Mouse (Mus musculus) ES-Bruce4 (cell line): ENCODE measurements around the gene Fgf18. TPM values are rescaled to one million over a fixed set of nuclear protein-coding genes. Genes with fewer than 3 reads are reported as not detected.

Experiments
- H3K27ac ChIP-seq: 2 replicates; pipeline ENCODE4 v1.5.1; 2012; ENCODE audit warnings: low read length, inconsistent platforms; ENCODE audit not compliant: insufficient read depth
- H3K27me3 ChIP-seq: 2 replicates; pipeline ENCODE4 v1.6.1; 2012; ENCODE audit warnings: mild to moderate bottlenecking, low read length, inconsistent platforms; ENCODE audit not compliant: control insufficient read depth, poor library complexity, insufficient read depth, severe bottlenecking
- H3K36me3 ChIP-seq: 2 replicates; pipeline ENCODE4 v1.6.1; 2012; ENCODE audit warnings: inconsistent platforms, mild to moderate bottlenecking, low read length, moderate library complexity; ENCODE audit not compliant: control insufficient read depth, poor library complexity, insufficient read depth, severe bottlenecking
- H3K4me1 ChIP-seq: one replicate; pipeline ENCODE4 v1.8.1; 2011; ENCODE audit warnings: low read length; ENCODE audit not compliant: control insufficient read depth, insufficient read depth
- H3K4me3 ChIP-seq: 2 replicates; pipeline ENCODE4 v1.5.1; 2011; ENCODE audit warnings: low read depth, mild to moderate bottlenecking, low read length
- H3K9ac ChIP-seq: 2 replicates; pipeline ENCODE4 v1.6.1; 2012; ENCODE audit warnings: low read depth, mild to moderate bottlenecking, inconsistent platforms; ENCODE audit not compliant: poor library complexity, severe bottlenecking
- H3K9me3 ChIP-seq: replicated peaks from 2 replicates; pipeline ENCODE4 v1.6.1; 2012; ENCODE audit warnings: mild to moderate bottlenecking, low read length, inconsistent platforms; ENCODE audit not compliant: control insufficient read depth, poor library complexity, insufficient read depth, severe bottlenecking
- CTCF ChIP-seq: IDR thresholded peaks from one replicate; pipeline ENCODE4 v1.8.1; 2011; ENCODE audit warnings: low read depth, low read length
- EP300 ChIP-seq: IDR thresholded peaks from 2 replicates; pipeline ENCODE4 v1.6.1; 2011; ENCODE audit warnings: low read depth, low read length; ENCODE audit not compliant: insufficient read depth
- POLR2A ChIP-seq: IDR thresholded peaks from one replicate; pipeline ENCODE4 v1.8.1; 2011; ENCODE audit warnings: low read length; ENCODE audit not compliant: insufficient read depth
- polyA plus RNA-seq: library from polyadenylated mRNA; stranded (reverse); fragments of >200 nt; gene quantifications from 2 replicates; pipeline ENCODE4 v1.2.4, GENCODE M21; 2011; ENCODE audit warnings: low read depth; ENCODE audit not compliant: missing spikeins, insufficient read depth, insufficient read length

Fgf18 gene
- polyA plus RNA-seq, 1 experiment = 0.82 TPM

DNA sequence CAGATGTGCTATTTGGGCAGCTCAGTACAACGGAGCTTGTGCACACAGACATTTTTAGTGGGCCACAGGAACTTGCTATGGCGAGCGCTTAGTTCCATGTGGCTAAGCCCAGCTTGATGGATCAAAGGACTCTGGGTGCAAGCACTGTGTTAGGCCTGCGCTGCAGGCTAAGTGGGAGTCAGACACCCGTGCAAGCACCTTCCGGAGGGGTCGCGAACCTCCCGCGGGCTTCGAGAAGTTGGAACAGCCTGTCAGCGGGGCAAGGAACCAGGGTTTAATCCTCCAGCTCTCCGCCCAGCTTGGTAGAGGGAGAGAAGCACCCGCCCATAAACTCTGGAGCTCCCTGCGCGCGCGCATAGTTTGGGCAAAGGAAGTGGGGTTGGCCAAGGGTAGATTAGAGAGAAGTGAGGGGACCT lies 33.5 kb upstream of the Fgf18 start:
- H3K27me3 ChIP-seq = 0 out of 2 replicates have a peak, but pooled peaks cover 2% of the 10 kb centered on the region
- no peaks in the 10 kb centered on the region for H3K4me1 ChIP-seq
- H3K27ac ChIP-seq = no peak overlapping the region
- H3K36me3 ChIP-seq = no peaks in the 10 kb centered on the region
- H3K9ac ChIP-seq = peak overlapping the region; percentile 57
- TF ChIP-seq CTCF (no peak), POLR2A (no peak), EP300 (no peak)
- no peaks in the 10 kb centered on the region for H3K9me3 ChIP-seq
- H3K4me3 ChIP-seq = peak overlapping the region; percentile 38

DNA sequence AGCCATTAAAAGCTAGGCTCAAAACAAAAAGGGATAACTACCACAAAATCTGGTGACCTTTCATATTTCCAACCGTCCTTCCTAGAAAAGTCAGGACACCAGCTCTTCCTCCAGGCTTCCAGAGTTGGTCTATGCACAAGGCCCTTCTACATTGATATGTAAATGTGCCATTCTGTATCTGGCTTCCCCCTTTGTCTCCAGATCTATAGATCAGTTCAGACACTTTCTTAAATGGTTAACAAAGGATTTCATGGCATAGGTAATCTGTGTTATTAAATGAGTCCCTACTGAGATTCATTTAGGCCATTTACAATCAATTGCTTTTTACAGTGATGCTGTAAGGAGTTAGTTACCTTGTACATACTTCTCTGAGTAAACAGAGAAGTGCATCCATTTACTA lies 32.6 kb upstream of the Fgf18 start:
- no peak overlapping the region for H3K9ac ChIP-seq
- no peaks in the 10 kb centered on the region for H3K9me3 ChIP-seq
- no peaks in the 10 kb centered on the region for H3K36me3 ChIP-seq
- no peak overlapping the region for H3K4me3 ChIP-seq
- TF ChIP-seq CTCF = no peak
- TF ChIP-seq EP300 = no peak
- no peak for TF ChIP-seq POLR2A
- 0 out of 2 replicates have a peak, but pooled peaks cover 3% of the 10 kb centered on the region for H3K27me3 ChIP-seq
- no peak overlapping the region for H3K27ac ChIP-seq
- no peaks in the 10 kb centered on the region for H3K4me1 ChIP-seq

DNA sequence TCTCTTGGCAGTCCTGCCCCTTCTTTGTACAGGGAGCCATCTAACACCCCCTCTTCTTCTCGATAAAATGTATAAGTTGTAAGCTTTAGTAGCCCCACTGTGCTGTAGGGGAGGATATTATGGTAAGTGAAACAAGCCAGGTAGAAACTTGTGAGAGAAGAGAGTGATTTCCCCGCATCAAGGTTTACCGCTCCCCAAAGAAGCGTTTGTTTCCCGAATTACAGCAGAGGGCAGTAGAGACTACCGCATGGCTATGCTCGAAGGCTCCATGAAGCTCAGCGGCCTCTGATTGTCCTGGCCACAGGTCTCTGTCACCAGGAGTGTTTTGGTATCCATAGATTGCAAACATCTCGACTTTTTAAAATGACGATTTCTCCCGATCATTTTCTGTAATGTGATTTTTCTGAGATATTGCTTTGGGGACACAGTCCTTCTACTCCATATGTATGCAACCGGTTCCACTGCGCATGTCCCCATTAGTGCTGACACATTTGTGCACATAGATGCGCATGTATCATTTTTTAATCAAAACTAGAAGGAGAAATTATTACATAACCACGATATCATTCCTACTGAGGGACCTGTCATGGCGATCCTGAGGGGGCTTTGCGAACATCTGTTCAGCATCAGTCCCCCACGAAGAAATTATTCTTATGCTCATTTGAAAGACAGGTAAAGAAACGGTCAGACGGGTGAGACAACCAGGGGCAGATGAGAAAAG lies 29.5 kb upstream of the Fgf18 start:
- no peaks in the 10 kb centered on the region for H3K36me3 ChIP-seq
- H3K27me3 ChIP-seq = 0 out of 2 replicates have a peak, but pooled peaks cover 3% of the 10 kb centered on the region
- no peaks in the 10 kb centered on the region for H3K4me1 ChIP-seq
- no peak overlapping the region for H3K4me3 ChIP-seq
- no peaks in the 10 kb centered on the region for H3K9me3 ChIP-seq
- no peak overlapping the region for H3K27ac ChIP-seq
- TF ChIP-seq POLR2A (no peak), CTCF (peak; percentile 75)
- H3K9ac ChIP-seq = no peak overlapping the region

DNA sequence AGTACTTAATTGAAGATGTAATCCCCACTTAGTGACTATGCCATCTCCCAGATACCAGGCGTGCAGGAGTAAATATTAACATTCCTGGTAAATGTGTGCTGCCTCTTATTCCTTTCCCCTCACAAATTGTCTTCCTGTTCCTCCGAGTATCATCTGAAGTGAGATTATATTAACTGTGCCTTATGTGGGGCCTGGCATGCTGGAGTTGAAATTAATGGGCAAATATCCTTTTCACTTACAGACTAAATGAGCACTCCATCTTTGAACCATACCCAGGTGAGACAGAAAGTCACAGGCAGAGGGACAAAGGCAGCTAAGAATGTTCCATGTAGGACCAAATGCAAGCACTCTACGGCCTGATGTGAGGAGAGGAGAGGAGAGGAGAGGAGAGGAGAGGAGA lies 28.6 kb upstream of the Fgf18 start:
- Histone ChIP-seq H3K36me3 (no peaks in the 10 kb centered on the region), H3K9me3 (no peaks in the 10 kb centered on the region), H3K4me3 (no peak overlapping the region), H3K27ac (no peak overlapping the region), H3K4me1 (no peaks in the 10 kb centered on the region), H3K9ac (no peak overlapping the region), H3K27me3 (0 out of 2 replicates have a peak, but pooled peaks cover 3% of the 10 kb centered on the region)
- TF ChIP-seq CTCF (no peak), EP300 (no peak), POLR2A (no peak)

DNA sequence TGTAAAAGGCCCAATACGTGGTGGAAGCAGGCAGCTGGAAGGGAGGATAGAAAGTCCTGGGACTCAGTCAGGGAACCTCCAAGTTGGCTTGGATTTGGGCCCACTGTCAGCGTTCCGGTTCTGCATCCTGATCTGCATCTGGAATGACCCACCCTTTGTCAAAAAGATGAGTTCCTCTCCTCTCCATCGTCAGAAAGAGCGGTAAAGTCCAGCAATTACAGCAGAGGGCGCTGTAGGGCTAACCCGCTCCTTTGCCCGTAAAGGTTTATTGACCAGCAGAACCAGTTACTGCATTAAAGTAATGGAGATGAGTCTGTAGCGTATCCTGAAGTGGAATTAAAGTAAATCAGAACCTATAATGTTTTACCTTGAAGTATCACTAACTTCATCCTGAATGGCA lies 23.3 kb upstream of the Fgf18 start:
- no peaks in the 10 kb centered on the region; the same call in 1 of the 2 replicates for H3K27me3 ChIP-seq
- no peaks in the 10 kb centered on the region for H3K4me1 ChIP-seq
- H3K4me3 ChIP-seq = no peak overlapping the region
- H3K9me3 ChIP-seq = no peaks in the 10 kb centered on the region
- no peak overlapping the region for H3K27ac ChIP-seq
- TF ChIP-seq POLR2A (no peak), CTCF (peak; percentile 65), EP300 (no peak)
- no peaks in the 10 kb centered on the region for H3K36me3 ChIP-seq
- no peak overlapping the region for H3K9ac ChIP-seq

DNA sequence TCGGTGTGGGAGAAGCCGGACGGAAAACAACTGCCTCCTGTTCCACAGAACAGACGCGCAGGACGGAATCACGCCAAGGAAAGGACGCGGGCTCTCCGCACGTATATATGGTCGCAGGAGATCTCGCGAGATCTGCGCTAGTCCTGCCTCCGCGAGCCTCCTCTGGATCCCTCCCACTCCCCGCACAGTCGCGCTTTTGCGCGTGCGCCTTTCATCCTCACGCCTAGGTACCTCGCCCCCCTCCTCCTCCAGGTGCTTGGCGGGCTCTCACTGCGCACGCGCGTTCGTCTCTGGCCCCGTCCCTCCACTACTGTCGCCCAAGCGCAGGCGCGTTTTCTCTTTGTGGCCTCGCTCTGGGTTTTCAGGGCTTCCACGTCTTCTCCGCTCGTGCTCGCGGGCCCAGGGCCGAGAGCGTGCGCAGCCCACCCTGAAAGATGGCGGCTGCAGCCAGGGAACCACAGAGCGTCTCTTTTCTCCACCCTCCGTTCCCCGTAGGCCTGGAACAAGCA lies 15.9 kb upstream of the Fgf18 start, which contains the start of gene Npm1:
TSS of gene Npm1 (minus strand) at position 209 of the 509 bp plus-strand sequence.
- peak; percentile 99 for TF ChIP-seq POLR2A
- TF ChIP-seq CTCF = no peak
- TF ChIP-seq EP300 = 0 out of 2 replicates have a peak, but pooled peaks have one; percentile 22

More for the DNA sequence above, 15.9 kb upstream of the Fgf18 start, which contains the start of gene Npm1:
- Histone ChIP-seq H3K27ac (peak within 1 kb of the TSS; percentile 71), H3K9me3 (no peaks in the 10 kb centered on the region), H3K4me3 (peak within 1 kb of the TSS; percentile 88), H3K9ac (peak within 1 kb of the TSS; percentile 98), H3K36me3 (peaks cover 46% of the 10 kb centered on the region), H3K27me3 (no peaks in the 10 kb centered on the region; the same call in 1 of the 2 replicates), H3K4me1 (peaks cover 2% of the 10 kb centered on the region)
